Mouse (Mus musculus): ENCODE measurements around the gene Hist1h3f.

Hist1h3f gene

DNA sequence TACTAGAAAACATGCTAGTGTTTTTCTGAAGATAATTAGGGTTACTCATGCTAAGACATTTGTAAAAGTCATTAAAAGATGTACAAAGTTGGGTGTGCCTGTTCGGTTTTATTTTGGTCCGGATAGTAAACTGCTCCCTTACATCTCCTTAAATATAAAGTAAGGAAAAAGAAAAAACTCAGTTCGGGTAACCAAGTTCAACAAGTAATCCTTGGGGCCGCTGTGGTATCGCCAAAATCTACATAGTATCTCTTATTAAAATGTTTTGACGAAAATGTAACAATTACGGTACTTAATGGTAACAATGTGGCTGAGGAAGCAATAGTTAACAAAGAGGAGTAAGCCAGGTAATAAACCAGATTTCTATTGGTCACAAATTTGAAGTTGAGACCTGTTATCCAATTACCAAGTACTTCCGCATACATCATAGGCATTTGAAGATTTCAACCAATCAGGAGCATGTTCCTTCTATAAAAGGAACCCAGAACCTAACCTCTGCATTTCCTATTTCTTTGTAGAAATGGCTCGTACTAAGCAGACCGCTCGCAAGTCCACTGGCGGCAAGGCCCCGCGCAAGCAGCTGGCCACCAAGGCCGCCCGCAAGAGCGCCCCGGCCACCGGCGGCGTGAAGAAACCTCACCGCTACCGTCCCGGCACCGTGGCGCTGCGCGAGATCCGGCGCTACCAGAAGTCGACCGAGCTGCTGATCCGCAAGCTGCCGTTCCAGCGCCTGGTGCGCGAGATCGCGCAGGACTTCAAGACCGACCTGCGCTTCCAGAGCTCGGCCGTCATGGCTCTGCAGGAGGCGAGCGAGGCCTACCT lies at the start of gene Hist1h3f:
TSS of gene Hist1h3f (plus strand) at position 88 of the 822 bp plus-strand sequence.
- peak; percentile 92 for DNase-seq (ENCODE audit: low read depth, low spot score)

DNA sequence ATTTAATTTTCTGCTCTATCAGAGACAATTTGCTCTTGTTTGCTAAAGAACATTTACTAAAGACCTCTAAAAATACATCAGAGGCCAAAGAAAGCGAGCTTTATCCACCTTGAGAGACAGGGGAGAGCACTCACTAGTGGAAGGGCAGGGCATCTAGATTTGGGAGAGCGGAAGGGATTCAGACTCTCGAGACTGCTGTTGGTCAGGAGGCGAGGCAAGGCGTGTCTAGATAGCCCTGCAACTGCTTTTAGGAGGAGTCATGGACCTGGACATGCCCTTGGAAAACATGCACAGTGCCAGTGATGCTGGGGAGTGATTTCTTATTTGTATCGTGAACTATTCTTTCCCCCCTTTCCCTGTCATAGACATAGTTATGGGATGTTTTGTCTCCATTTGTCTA lies 48.3 kb upstream of the Hist1h3f start:
- DNase-seq (ENCODE audit: low read depth, low spot score): peak; percentile 59

GRCm38 (mm10) chr13:23497656-23498321 lies 46.1 kb upstream of the Hist1h3f start:
- peak; percentile 85 for DNase-seq (ENCODE audit: low read depth, low spot score)

DNA sequence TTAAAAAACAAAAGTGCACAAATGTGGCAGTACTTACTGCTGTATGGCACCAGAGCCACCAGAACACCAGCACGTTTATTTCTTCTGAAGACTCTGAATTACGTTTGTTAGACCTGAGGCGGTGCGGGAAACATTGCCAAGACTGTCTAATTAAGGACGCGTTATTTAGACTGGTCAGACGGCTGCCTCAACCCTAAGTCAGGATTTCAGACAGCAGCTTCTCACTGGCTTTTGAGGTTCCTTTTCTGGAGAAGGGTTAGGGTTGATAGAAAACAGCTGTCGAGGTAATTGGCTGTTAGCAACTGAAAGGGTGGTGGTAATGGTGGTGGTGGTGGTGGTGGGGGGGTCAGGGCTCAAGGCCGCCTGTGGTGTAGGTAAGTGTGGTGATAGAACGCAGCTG lies 45.2 kb upstream of the Hist1h3f start:
- DNase-seq (ENCODE audit: low read depth, low spot score): peak; percentile 41

- peak; percentile 55 for DNase-seq (ENCODE audit: low read depth, low spot score)
Measured at GRCm38 (mm10) chr13:23499943-23500342, 43.9 kb upstream of the Hist1h3f start.

DNA sequence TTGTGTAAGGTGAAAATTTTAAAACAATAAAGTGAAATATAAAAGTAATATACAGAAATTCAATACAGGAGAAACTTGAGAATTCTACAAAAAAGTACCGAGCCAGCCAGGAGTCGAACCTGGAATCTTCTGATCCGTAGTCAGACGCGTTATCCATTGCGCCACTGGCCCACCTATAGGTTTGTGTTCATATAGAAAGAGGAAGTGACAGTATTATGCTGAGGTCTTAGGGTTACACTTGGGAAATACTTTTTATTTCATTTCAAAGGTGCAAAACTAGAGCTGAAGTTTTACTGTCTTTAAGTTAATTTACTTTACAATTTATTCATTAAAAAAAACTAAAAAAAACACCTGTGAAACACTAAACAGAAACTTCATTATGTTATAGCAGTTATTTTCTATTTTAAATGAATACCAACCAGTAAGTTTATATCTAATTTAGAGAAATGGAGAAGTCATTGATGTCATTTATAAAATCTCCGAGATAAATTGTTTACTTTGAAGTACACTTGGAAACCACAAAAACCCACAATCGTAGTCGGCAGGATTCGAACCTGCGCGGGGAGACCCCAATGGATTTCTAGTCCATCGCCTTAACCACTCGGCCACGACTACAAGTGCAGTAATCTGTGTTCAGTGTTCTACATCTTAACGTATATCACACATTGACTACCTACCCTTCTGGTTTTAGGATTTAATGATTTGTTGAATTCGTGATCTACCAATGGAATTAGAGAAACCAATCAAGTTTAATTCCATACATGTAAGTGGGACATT lies 43.2 kb upstream of the Hist1h3f start:
- peak; percentile 92 for DNase-seq (ENCODE audit: low read depth, low spot score)

GRCm38 (mm10) chr13:23501511-23501910 lies 42.3 kb upstream of the Hist1h3f start:
- no peak for DNase-seq (ENCODE audit: low read depth, low spot score)

GRCm38 (mm10) chr13:23502031-23502567 lies 41.8 kb upstream of the Hist1h3f start:
- DNase-seq (ENCODE audit: low read depth, low spot score): no peak

GRCm38 (mm10) chr13:23502916-23503315 lies 40.9 kb upstream of the Hist1h3f start:
- no peak for DNase-seq (ENCODE audit: low read depth, low spot score)

GRCm38 (mm10) chr13:23503797-23504196 lies 40.1 kb upstream of the Hist1h3f start:
- peak; percentile 89 for DNase-seq (ENCODE audit: low read depth, low spot score)

DNA sequence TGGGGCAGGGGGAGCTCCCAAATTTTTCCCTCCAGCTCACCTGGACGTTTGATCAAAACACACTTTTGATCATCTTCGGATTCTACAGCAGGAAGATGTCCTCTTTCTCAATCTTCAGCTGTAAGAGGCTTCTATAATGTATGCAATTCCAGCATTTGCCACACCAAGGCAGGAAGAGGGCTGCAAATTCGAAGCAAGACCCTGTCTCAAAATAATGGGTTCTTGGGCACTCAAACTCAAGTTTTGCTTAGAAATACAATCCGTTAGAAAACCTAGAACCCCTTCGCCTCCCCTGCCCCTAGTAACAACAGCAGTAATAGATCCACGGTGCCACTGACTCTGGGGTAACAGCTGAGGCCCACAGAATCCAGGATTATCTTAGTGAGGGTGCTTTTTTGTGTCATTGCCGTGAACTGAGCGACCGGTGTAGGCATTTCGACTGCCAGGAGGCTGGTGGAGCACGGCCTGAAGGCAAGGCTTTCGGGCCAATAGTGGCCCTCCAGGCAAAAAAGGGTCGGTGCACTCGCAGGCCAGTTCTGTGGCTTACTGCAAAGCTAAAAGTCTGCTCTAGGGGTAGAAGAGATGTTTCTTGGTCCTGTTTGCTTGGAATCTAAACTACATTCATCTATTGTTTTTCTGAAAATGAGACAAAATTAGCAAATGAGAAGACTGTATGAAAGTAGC lies 38.0 kb upstream of the Hist1h3f start:
- peak; percentile 74 for DNase-seq (ENCODE audit: low read depth, low spot score)

DNA sequence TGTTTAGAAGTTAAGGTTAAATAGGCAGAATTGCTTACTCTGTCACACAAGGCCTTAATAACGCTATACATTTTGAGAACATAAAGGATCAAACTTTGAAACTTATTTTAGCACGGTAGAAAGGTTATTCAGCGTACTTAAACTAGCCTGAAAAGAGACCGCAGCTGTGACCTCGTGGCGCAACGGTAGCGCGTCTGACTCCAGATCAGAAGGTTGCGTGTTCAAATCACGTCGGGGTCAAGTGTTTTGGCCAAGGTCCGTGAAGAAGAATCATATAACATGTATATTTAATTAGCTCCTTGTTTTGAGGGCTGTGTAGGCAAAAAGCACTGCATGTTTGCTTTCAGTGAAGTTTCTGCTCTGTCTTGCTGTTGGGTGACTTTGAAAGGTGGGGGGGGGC lies 37.5 kb upstream of the Hist1h3f start:
- DNase-seq (ENCODE audit: low read depth, low spot score): peak; percentile 82

DNA sequence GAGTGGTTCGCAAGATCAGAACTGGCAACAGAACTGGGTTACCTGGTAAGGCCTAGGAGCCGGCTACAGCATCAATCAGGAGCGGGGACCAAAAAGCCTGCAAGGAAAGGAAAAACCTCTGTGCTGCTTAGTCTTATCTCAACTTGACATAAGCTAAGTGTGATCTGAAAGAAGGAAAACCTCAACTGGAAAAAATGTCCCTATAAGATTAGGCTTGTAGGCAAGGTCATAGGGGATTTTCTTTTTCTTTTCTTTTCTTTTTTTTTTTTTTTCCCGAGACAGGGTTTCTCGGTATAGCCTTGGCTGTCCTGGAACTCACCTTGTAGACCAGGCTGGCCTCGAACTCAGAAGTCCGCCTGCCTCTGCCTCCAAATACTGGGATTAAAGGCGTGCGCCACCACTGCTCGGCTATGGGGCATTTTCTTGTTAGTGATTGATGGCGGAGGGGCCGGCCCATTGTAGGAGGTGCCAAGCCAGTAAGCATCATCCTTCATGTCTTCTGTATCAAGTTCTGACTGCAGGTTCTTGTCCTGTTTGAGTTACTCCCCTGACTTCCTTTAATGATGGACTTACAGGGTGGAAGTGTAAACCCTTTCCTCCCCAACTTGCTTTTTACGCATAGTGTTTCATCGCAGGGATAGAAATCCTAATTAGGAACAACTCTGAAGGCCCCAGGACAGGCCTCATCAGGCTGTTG lies 36.9 kb upstream of the Hist1h3f start:
- peak; percentile 93 for DNase-seq (ENCODE audit: low read depth, low spot score)

- peak; percentile 51 for DNase-seq (ENCODE audit: low read depth, low spot score)
Measured at GRCm38 (mm10) chr13:23510127-23510526, 33.7 kb upstream of the Hist1h3f start.

DNA sequence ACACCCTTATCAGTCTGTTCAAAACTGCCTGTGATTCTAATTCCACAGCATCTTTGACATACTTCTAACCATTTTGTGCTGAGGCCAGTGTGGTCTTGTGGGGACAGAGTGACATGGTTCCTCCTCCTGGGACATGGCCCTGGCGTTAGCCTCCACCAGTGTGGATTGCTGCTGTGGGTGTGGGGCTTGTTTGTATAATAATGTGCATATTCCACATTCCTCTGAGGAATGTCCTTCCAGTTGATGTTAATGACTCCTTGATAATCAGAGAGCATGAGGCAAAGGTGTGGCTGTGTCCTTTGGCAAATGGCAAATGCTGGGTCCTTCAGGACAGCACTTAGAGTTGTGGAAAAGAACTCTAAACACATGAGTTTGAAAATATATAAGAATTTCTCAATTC lies 30.3 kb upstream of the Hist1h3f start:
- DNase-seq (ENCODE audit: low read depth, low spot score): peak; percentile 86

DNA sequence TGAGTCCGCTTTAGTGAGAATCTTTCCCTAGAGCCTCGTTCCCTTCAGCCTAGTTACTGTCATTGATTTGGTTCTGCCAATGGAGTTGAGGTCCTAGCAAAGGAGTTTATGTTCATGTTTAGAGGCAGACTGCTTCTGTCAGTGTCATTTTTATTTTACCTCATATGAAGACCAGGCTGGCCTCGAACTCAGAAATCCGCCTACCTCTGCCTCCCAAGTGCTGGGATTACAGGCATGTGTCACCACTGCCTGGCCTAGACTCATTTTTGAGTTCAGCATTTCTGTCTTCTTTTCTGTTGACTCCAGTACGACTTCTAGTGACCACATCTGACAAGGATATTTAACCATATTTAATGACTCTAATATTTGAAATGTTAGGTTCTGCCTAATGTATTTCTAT lies 28.6 kb upstream of the Hist1h3f start:
- peak; percentile 72 for DNase-seq (ENCODE audit: low read depth, low spot score)

DNA sequence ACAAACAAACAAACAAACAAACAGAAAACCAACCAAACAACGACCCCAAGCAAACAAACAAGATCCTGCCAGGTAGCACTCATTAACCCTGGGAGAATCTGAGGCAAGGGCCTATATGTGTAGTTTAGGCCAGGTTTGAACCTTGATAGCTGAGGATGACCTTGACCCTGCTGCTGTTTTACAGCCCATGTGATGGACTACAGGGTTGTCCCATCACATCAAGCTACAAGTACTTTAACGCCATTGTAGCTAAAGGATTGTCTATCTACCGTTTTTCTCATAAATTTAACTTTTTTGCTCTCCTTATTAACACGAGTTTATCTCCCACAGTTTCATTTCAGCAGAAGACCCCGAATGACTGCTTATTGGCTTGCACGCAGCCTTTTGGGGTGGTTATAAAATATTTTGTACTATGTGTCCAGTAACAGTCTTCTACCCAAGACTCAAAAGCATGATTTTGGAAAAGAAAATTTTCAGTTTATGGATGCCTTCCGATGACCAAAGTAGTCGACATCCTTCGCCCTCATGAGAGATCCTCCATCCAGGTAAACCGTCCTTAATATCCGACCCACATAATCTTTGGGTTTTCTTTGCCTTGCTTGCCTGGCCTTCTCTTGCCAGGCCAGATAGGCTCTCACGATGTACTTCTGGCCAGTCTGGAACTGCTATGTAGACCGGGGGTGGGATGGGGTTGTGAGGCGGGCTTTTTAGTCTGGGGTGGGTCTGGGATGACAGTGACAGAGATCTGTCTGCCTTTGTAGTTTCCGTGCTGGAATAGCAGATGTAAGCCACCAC lies 27.8 kb upstream of the Hist1h3f start:
- DNase-seq (ENCODE audit: low read depth, low spot score): peak; percentile 73

- DNase-seq (ENCODE audit: low read depth, low spot score): peak; percentile 80
Measured at GRCm38 (mm10) chr13:23516822-23517602, 26.8 kb upstream of the Hist1h3f start.
